Mouse (Mus musculus) midbrain, postnatal 0 days (tissue): ENCODE data around the gene Btn2a2. TPM values are rescaled to one million over a fixed set of nuclear protein-coding genes. Genes with fewer than 3 reads are reported as not detected.
A peak's percentile ranks its signal among the peaks of the same experiment; 100 is the strongest.

Experiments
- ATAC-seq: fragments of 200-750 bp; cut with Nextera tagmentation; 2 replicates; pipeline ENCODE4 v1.8.0; 2017; ENCODE audit warnings: moderate number of reproducible peaks, mild to moderate bottlenecking, moderate TSS enrichment, moderate library complexity; ENCODE audit not compliant: low FRiP score
- DNase-seq: peaks from one replicate; pipeline ENCODE4 v3.0.0-alpha.2; 2015; ENCODE audit warnings: low spot score
- H3K27ac ChIP-seq: fragments of 300-500 bp; sonication (generic); 2 replicates; pipeline ENCODE4 v1.5.1; 2014; ENCODE audit warnings: low read depth, mild to moderate bottlenecking, low read length, mixed read lengths
- H3K27me3 ChIP-seq: fragments of 300-500 bp; sonication (generic); 2 replicates; pipeline ENCODE4 v1.6.1; 2014; ENCODE audit warnings: low read length, control low read depth, mixed read lengths; ENCODE audit not compliant: insufficient read depth
- H3K36me3 ChIP-seq: fragments of 300-500 bp; sonication (generic); 2 replicates; pipeline ENCODE4 v1.6.1; 2014; ENCODE audit warnings: low read length, control low read depth, mixed read lengths; ENCODE audit not compliant: insufficient read depth
- H3K4me1 ChIP-seq: fragments of 300-500 bp; sonication (generic); 2 replicates; pipeline ENCODE4 v1.6.1; 2014; ENCODE audit warnings: mild to moderate bottlenecking, control low read depth, antibody characterized with exemption, low read length, mixed read lengths; ENCODE audit not compliant: insufficient read depth
- H3K4me2 ChIP-seq: fragments of 300-500 bp; sonication (generic); 2 replicates; pipeline ENCODE4 v1.6.1; 2014; ENCODE audit warnings: low read depth, mild to moderate bottlenecking, low read length, mixed read lengths; ENCODE audit not compliant: poor library complexity, severe bottlenecking
- H3K4me3 ChIP-seq: fragments of 300-500 bp; sonication (generic); 2 replicates; pipeline ENCODE4 v1.5.1; 2014; ENCODE audit warnings: low read depth, mild to moderate bottlenecking, low read length, moderate library complexity
- H3K9ac ChIP-seq: fragments of 300-500 bp; sonication (generic); replicated peaks from 2 replicates; pipeline ENCODE4 v1.6.1; 2014; ENCODE audit warnings: mild to moderate bottlenecking, low read length, moderate library complexity, mixed read lengths; ENCODE audit not compliant: poor library complexity, severe bottlenecking
- H3K9me3 ChIP-seq: fragments of 300-500 bp; sonication (generic); 2 replicates; pipeline ENCODE4 v1.6.1; 2016; ENCODE audit warnings: low read length, control low read depth
- CTCF ChIP-seq: IDR thresholded peaks from 2 replicates; pipeline ENCODE4 v1.5.1; 2016; ENCODE audit warnings: antibody characterized with exemption, mild to moderate bottlenecking
- WGBS: fragments of 180-500 bp; shearing (Covaris S2); extraction: QIAGEN DNeasy Blood & Tissue Kit; methylation state at CpG from one replicate; pipeline ENCODE4 v1.1.7; 2014; 5-methylcytosine and 5-hydroxymethylcytosine counted together
- polyA plus RNA-seq: library from polyadenylated mRNA; unstranded; fragments of >200 nt; fragmentation: Nextera tagmentation; extraction: Ambion mirVana; gene quantifications from 2 replicates; pipeline ENCODE4 v1.2.1, GENCODE M21; 2015
- total RNA-seq: library from RNA; depleted of rRNA; stranded (reverse); fragments of >200 nt; gene quantifications from 2 replicates; pipeline ENCODE4 v1.2.3, GENCODE M21; 2014

Gene Btn2a2
- total and polyA plus RNA-seq, 2 experiments from 2014 or later: 0.16 TPM; not detected in 1

- Histone ChIP-seq H3K27ac (no peak overlapping the region), H3K36me3 (no peaks in the 10 kb centered on the region), H3K9ac (no peak overlapping the region), H3K4me2 (no peak overlapping the region), H3K9me3 (no peaks in the 10 kb centered on the region), H3K4me1 (no peaks in the 10 kb centered on the region; the same call in 1 of the 2 replicates), H3K4me3 (no peak overlapping the region), H3K27me3 (no peaks in the 10 kb centered on the region)
- ATAC-seq (no peak), DNase-seq (no peak)
- 51% methylated on average over 5 of the region's 5 CpGs for WGBS
- TF ChIP-seq CTCF: no peak
Measured at GRCm38 (mm10) chr13:23523976-23524375, 35.3 kb upstream of the Btn2a2 start.

GRCm38 (mm10) chr13:23521703-23522102 lies 33.0 kb upstream of the Btn2a2 start:
- peak; percentile 81 for DNase-seq
- no peak overlapping the region for H3K9ac ChIP-seq
- no peak overlapping the region for H3K4me3 ChIP-seq
- no peaks in the 10 kb centered on the region for H3K9me3 ChIP-seq
- no peaks in the 10 kb centered on the region for H3K36me3 ChIP-seq
- H3K27ac ChIP-seq: no peak overlapping the region
- TF ChIP-seq CTCF: no peak
- H3K27me3 ChIP-seq: no peaks in the 10 kb centered on the region
- no peaks in the 10 kb centered on the region; the same call in 1 of the 2 replicates for H3K4me1 ChIP-seq
- ATAC-seq: no peak
- WGBS: under 1% methylated on average over 14 of the region's 14 CpGs
- peak overlapping the region; percentile 23 for H3K4me2 ChIP-seq

DNA sequence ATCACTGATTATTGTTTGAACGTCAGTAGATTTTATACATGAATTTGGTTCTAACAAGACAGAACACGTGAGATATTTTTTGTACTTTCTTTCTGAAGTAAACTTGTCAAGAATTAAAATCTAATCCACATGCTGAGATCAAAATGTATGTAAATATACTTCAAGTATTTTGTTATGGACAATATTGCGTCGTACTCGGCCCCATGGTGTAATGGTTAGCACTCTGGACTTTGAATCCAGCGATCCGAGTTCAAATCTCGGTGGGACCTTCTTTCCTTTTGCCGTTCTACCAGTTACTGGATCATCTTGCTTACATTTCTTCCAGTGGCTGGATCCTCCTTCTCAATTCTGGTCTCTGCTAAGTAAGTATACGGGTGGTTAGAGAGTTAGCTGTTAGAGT lies 30.8 kb upstream of the Btn2a2 start:
- H3K36me3 ChIP-seq: no peaks in the 10 kb centered on the region
- WGBS: under 1% methylated on average over 10 of the region's 10 CpGs
- H3K4me2 ChIP-seq: peak overlapping the region; percentile 72
- H3K27ac ChIP-seq: no peak overlapping the region
- no peaks in the 10 kb centered on the region for H3K9me3 ChIP-seq
- peak; percentile 28; the same call in 1 of the 2 replicates for ATAC-seq
- no peak for TF ChIP-seq CTCF
- no peaks in the 10 kb centered on the region for H3K27me3 ChIP-seq
- peak overlapping the region; percentile 47 for H3K4me3 ChIP-seq
- peaks cover 5% of the 10 kb centered on the region; the same call in 1 of the 2 replicates for H3K4me1 ChIP-seq
- peak; percentile 90 for DNase-seq
- no peak overlapping the region for H3K9ac ChIP-seq

- Histone ChIP-seq H3K36me3 (no peaks in the 10 kb centered on the region), H3K9ac (no peak overlapping the region), H3K4me2 (peak overlapping the region; percentile 72), H3K27me3 (no peaks in the 10 kb centered on the region), H3K4me1 (peaks cover 5% of the 10 kb centered on the region; the same call in 1 of the 2 replicates), H3K27ac (no peak overlapping the region), H3K4me3 (peak overlapping the region; percentile 47), H3K9me3 (no peaks in the 10 kb centered on the region)
- no peak for TF ChIP-seq CTCF
- ATAC-seq (0 out of 2 replicates have a peak, but pooled peaks have one; percentile 32), DNase-seq (peak; percentile 81)
- WGBS: 0% methylated on average over 6 of the region's 6 CpGs
Measured at GRCm38 (mm10) chr13:23518885-23519284, 30.2 kb upstream of the Btn2a2 start.

DNA sequence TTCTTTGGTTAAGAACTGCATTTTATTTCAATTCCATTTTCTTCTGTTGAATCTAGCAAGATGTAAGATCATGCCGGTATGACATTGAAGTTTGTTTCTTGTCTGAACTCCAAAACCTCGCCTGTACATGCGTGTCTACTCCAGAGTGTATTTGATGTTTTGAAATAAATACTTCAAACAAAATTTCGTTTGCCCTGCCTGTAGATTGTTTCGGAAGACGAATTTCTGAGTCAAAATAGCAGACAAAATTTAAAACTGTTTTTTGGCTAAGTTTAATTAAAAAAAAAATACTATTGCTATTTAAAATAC lies 29.6 kb upstream of the Btn2a2 start:
- no peaks in the 10 kb centered on the region for H3K9me3 ChIP-seq
- no peak for DNase-seq
- no peak for TF ChIP-seq CTCF
- H3K4me2 ChIP-seq: peak overlapping the region; percentile 72
- no peaks in the 10 kb centered on the region for H3K27me3 ChIP-seq
- 1% methylated on average over 6 of the region's 6 CpGs for WGBS
- peaks cover 5% of the 10 kb centered on the region; the same call in 1 of the 2 replicates for H3K4me1 ChIP-seq
- H3K4me3 ChIP-seq: peak overlapping the region; percentile 47
- H3K9ac ChIP-seq: no peak overlapping the region
- no peaks in the 10 kb centered on the region for H3K36me3 ChIP-seq
- H3K27ac ChIP-seq: no peak overlapping the region
- no peak for ATAC-seq

- Histone ChIP-seq H3K9me3 (no peaks in the 10 kb centered on the region), H3K4me1 (peaks cover 5% of the 10 kb centered on the region; the same call in 1 of the 2 replicates), H3K4me2 (peak overlapping the region; percentile 72), H3K4me3 (peak overlapping the region; percentile 47), H3K27me3 (no peaks in the 10 kb centered on the region), H3K27ac (no peak overlapping the region), H3K9ac (no peak overlapping the region), H3K36me3 (no peaks in the 10 kb centered on the region)
- peak; percentile 92 for ATAC-seq
- WGBS: under 1% methylated on average over 27 of the region's 27 CpGs
- DNase-seq: peak; percentile 87
- no peak for TF ChIP-seq CTCF
Measured at GRCm38 (mm10) chr13:23517603-23518294, 29.1 kb upstream of the Btn2a2 start.
